Mouse (Mus musculus): ENCODE results near the gene Tmem209. TPM values are rescaled to one million over a fixed set of nuclear protein-coding genes. Genes with fewer than 3 reads are reported as not detected.

Gene Tmem209
- polyA plus RNA-seq, 1 experiment, result 126 TPM

DNA sequence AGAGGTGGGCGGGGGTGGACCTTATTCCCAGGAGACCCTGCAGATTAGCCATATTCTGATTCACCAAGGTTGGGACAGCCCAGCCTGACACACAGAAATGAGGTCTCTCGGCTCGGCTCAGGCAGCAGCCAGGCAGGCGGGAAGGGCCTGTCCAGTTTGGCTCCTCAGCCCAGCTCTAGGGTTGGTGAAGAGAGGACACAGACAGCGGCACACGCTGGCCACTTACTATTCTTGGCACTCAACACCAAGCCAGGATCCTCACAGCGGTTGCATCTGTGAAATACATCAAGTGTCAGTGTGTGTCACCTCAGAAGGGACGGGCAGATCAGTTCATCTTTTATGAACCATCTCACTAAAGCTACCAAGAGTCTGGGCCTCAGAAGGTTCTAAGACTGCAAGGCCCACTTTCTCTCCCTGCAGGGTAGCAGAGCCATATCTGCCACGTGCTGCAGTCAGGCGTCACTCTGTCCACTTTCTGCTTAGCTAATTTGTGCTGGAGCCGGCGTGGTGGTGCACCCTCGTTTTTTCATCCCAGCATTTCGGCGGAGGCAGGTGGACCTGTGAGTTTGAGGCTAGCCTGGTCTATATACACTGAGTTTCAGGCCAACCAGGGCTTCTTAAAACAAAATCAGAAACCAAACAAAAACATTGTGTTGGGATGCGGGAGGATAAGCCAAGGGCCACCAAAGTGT lies 50.4 kb downstream of the Tmem209 start:
- Histone ChIP-seq H3K36me3 (ENCODE audit: control insufficient read depth, insufficient read depth, low read length, poor library complexity, severe bottlenecking) (no peaks in the 10 kb centered on the region), H3K27ac (ENCODE audit: insufficient read depth, low read length) (no peak overlapping the region), H3K4me1 (ENCODE audit: control insufficient read depth, insufficient read depth, low read length) (peaks cover 8% of the 10 kb centered on the region), H3K9me3 (replicated peaks; ENCODE audit: control insufficient read depth, insufficient read depth, low read length, poor library complexity, severe bottlenecking) (no peaks in the 10 kb centered on the region), H3K27me3 (ENCODE audit: control insufficient read depth, insufficient read depth, low read length, poor library complexity, severe bottlenecking) (no peaks in the 10 kb centered on the region), H3K9ac (ENCODE audit: low read depth, poor library complexity, severe bottlenecking) (peak overlapping the region; percentile 25; the same call in 1 of the 2 replicates), H3K4me3 (ENCODE audit: low read depth, low read length) (0 out of 2 replicates have a peak overlapping the region, but pooled peaks have one; percentile 43)
- no peak for TF ChIP-seq CTCF (IDR thresholded peaks at IDR 0.05; ENCODE audit: low read depth, low read length)
- no peak for TF ChIP-seq EP300 (IDR thresholded peaks at IDR 0.05; ENCODE audit: insufficient read depth, low read depth, low read length)
- no peak for TF ChIP-seq POLR2A (IDR thresholded peaks at IDR 0.05; ENCODE audit: insufficient read depth, low read length)

DNA sequence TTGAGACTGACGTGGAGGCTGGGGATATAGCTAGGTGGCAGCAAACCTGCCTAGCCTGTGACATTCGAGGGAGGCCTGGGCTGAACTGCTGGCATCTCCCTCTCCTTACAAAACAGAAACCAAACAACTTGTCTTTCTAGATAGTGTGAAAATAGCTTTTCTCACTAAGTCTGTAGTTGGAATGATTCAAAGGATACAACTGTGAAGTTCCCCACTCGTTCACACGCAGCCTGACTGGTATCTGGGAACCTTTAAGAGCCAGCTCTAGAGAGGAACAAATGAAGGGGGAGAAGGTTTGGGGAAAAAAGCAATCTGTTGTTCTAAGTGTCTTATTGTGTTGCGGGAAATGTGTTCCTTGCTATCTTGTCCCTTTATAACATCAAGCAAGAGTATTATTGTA lies 51.0 kb downstream of the Tmem209 start:
- TF ChIP-seq POLR2A (IDR thresholded peaks at IDR 0.05; ENCODE audit: insufficient read depth, low read length) (no peak), EP300 (IDR thresholded peaks at IDR 0.05; ENCODE audit: insufficient read depth, low read depth, low read length) (no peak), CTCF (IDR thresholded peaks at IDR 0.05; ENCODE audit: low read depth, low read length) (no peak)
- H3K4me3 ChIP-seq (ENCODE audit: low read depth, low read length), result no peak overlapping the region
- H3K9me3 ChIP-seq (replicated peaks; ENCODE audit: control insufficient read depth, insufficient read depth, low read length, poor library complexity, severe bottlenecking), result no peaks in the 10 kb centered on the region
- H3K27me3 ChIP-seq (ENCODE audit: control insufficient read depth, insufficient read depth, low read length, poor library complexity, severe bottlenecking), result no peaks in the 10 kb centered on the region
- H3K4me1 ChIP-seq (ENCODE audit: control insufficient read depth, insufficient read depth, low read length), result peaks cover 5% of the 10 kb centered on the region
- H3K9ac ChIP-seq (ENCODE audit: low read depth, poor library complexity, severe bottlenecking), result no peak overlapping the region
- H3K36me3 ChIP-seq (ENCODE audit: control insufficient read depth, insufficient read depth, low read length, poor library complexity, severe bottlenecking), result no peaks in the 10 kb centered on the region
- no peak overlapping the region for H3K27ac ChIP-seq (ENCODE audit: insufficient read depth, low read length)

DNA sequence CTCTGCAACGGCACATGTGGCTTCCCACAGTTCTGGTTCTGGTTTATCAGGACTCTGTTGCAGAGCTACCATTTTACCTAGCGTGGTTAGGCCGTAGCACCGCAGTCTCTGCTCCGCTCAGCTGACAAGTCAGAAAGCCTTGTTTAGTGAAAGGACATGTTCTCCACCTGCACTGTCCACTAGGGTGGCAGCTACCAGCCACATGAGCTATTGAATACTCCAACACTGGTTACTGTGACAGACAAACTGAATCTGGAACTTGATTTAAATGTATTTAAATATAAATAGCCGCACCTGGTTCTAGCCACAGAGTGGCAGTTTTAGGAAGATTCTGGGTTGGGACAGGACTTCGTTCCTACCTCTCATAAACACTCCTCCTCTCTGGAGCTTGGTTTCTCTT lies 52.6 kb downstream of the Tmem209 start:
- 0 out of 2 replicates have a peak overlapping the region, but pooled peaks have one; percentile 14 for H3K27ac ChIP-seq (ENCODE audit: insufficient read depth, low read length)
- no peak overlapping the region for H3K9ac ChIP-seq (ENCODE audit: low read depth, poor library complexity, severe bottlenecking)
- no peaks in the 10 kb centered on the region for H3K27me3 ChIP-seq (ENCODE audit: control insufficient read depth, insufficient read depth, low read length, poor library complexity, severe bottlenecking)
- H3K4me1 ChIP-seq (ENCODE audit: control insufficient read depth, insufficient read depth, low read length), result peaks cover 5% of the 10 kb centered on the region
- H3K4me3 ChIP-seq (ENCODE audit: low read depth, low read length), result no peak overlapping the region
- H3K36me3 ChIP-seq (ENCODE audit: control insufficient read depth, insufficient read depth, low read length, poor library complexity, severe bottlenecking), result no peaks in the 10 kb centered on the region
- TF ChIP-seq CTCF (IDR thresholded peaks at IDR 0.05; ENCODE audit: low read depth, low read length) (no peak), EP300 (IDR thresholded peaks at IDR 0.05; ENCODE audit: insufficient read depth, low read depth, low read length) (no peak), POLR2A (IDR thresholded peaks at IDR 0.05; ENCODE audit: insufficient read depth, low read length) (no peak)
- no peaks in the 10 kb centered on the region for H3K9me3 ChIP-seq (replicated peaks; ENCODE audit: control insufficient read depth, insufficient read depth, low read length, poor library complexity, severe bottlenecking)

DNA sequence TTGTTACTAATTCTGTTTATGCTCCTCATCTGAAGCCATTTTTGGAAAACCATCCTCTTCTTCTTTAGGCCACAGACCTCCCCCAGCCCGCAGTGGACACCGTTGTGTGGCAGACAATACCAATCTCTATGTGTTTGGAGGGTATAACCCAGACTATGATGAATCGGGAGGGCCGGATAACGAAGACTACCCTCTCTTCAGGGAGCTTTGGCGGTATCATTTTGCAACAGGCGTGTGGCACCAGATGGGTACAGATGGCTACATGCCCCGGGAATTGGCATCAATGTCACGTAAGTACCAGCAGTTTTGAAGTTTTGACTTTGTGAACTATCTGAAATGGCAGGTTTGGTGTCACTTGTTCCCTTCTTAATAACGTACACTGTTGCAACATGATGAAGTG lies 70.0 kb downstream of the Tmem209 start:
- Histone ChIP-seq H3K4me3 (ENCODE audit: low read depth, low read length) (no peak overlapping the region), H3K9ac (ENCODE audit: low read depth, poor library complexity, severe bottlenecking) (no peak overlapping the region), H3K4me1 (ENCODE audit: control insufficient read depth, insufficient read depth, low read length) (peaks cover 2% of the 10 kb centered on the region), H3K36me3 (ENCODE audit: control insufficient read depth, insufficient read depth, low read length, poor library complexity, severe bottlenecking) (no peaks in the 10 kb centered on the region), H3K27ac (ENCODE audit: insufficient read depth, low read length) (no peak overlapping the region), H3K9me3 (replicated peaks; ENCODE audit: control insufficient read depth, insufficient read depth, low read length, poor library complexity, severe bottlenecking) (no peaks in the 10 kb centered on the region), H3K27me3 (ENCODE audit: control insufficient read depth, insufficient read depth, low read length, poor library complexity, severe bottlenecking) (no peaks in the 10 kb centered on the region)
- TF ChIP-seq POLR2A (IDR thresholded peaks at IDR 0.05; ENCODE audit: insufficient read depth, low read length), result no peak
- TF ChIP-seq EP300 (IDR thresholded peaks at IDR 0.05; ENCODE audit: insufficient read depth, low read depth, low read length), result no peak
- TF ChIP-seq CTCF (IDR thresholded peaks at IDR 0.05; ENCODE audit: low read depth, low read length), result no peak

DNA sequence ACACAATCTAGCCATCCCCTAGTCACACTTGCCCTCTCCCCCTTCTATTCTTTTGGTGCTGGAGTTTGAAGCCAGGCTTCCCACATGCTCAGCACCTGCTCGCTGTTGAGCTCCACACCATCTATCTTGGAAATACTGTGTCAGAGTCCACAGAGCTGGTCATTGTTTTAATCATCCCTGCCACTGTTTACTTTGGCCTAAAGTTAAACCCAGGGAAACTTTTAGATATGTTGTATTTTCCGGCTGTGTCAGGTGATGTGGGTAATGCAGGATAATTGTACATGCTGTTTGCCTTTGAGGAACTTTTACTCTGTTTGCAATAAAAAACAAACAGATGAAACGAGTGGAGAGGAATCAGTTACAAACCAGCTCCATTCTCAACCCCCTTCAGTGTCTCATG lies 72.5 kb downstream of the Tmem209 start:
- H3K4me1 ChIP-seq (ENCODE audit: control insufficient read depth, insufficient read depth, low read length), result peaks cover 2% of the 10 kb centered on the region
- no peak overlapping the region for H3K27ac ChIP-seq (ENCODE audit: insufficient read depth, low read length)
- TF ChIP-seq POLR2A (IDR thresholded peaks at IDR 0.05; ENCODE audit: insufficient read depth, low read length), result no peak
- no peak for TF ChIP-seq CTCF (IDR thresholded peaks at IDR 0.05; ENCODE audit: low read depth, low read length)
- no peak for TF ChIP-seq EP300 (IDR thresholded peaks at IDR 0.05; ENCODE audit: insufficient read depth, low read depth, low read length)
- H3K4me3 ChIP-seq (ENCODE audit: low read depth, low read length), result no peak overlapping the region
- no peak overlapping the region for H3K9ac ChIP-seq (ENCODE audit: low read depth, poor library complexity, severe bottlenecking)
- no peaks in the 10 kb centered on the region for H3K36me3 ChIP-seq (ENCODE audit: control insufficient read depth, insufficient read depth, low read length, poor library complexity, severe bottlenecking)
- no peaks in the 10 kb centered on the region for H3K27me3 ChIP-seq (ENCODE audit: control insufficient read depth, insufficient read depth, low read length, poor library complexity, severe bottlenecking)
- no peaks in the 10 kb centered on the region for H3K9me3 ChIP-seq (replicated peaks; ENCODE audit: control insufficient read depth, insufficient read depth, low read length, poor library complexity, severe bottlenecking)

DNA sequence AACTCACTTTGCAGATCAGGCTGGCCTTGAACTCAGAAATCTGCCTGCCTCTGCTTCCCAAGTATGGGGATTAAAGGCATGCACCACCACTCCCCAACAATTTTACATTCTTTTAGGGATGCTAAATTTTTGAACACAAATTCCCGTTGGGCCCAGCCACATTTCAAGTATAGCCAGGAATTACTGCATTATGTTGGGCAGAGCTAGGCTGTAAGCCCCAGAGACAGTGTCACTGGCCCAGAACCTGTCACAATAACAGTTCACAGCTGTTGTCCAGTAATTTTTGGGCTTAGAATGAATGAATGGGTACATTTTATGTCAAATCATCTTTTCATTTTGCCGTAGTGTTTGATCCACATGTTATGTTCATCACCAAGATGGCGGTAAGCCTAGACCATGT lies 73.1 kb downstream of the Tmem209 start:
- H3K9ac ChIP-seq (ENCODE audit: low read depth, poor library complexity, severe bottlenecking), result no peak overlapping the region
- H3K27ac ChIP-seq (ENCODE audit: insufficient read depth, low read length), result no peak overlapping the region
- no peaks in the 10 kb centered on the region for H3K27me3 ChIP-seq (ENCODE audit: control insufficient read depth, insufficient read depth, low read length, poor library complexity, severe bottlenecking)
- no peaks in the 10 kb centered on the region for H3K9me3 ChIP-seq (replicated peaks; ENCODE audit: control insufficient read depth, insufficient read depth, low read length, poor library complexity, severe bottlenecking)
- no peak overlapping the region for H3K4me3 ChIP-seq (ENCODE audit: low read depth, low read length)
- peaks cover 2% of the 10 kb centered on the region for H3K4me1 ChIP-seq (ENCODE audit: control insufficient read depth, insufficient read depth, low read length)
- TF ChIP-seq POLR2A (IDR thresholded peaks at IDR 0.05; ENCODE audit: insufficient read depth, low read length), result no peak
- no peak for TF ChIP-seq EP300 (IDR thresholded peaks at IDR 0.05; ENCODE audit: insufficient read depth, low read depth, low read length)
- TF ChIP-seq CTCF (IDR thresholded peaks at IDR 0.05; ENCODE audit: low read depth, low read length), result no peak
- no peaks in the 10 kb centered on the region for H3K36me3 ChIP-seq (ENCODE audit: control insufficient read depth, insufficient read depth, low read length, poor library complexity, severe bottlenecking)
